Mouse (Mus musculus): ENCODE data around the gene Ndufb3. TPM values are rescaled to one million over a fixed set of nuclear protein-coding genes. Genes with fewer than 3 reads are reported as not detected.
"Not testable (repeated sequence)": the region's sequence is repeated elsewhere in the genome, so short reads cannot be mapped to it uniquely, and the experiment has no call there.

The Ndufb3 gene
- total RNA-seq, 2 experiments from 2014 or later: 239 to 247 TPM

DNA sequence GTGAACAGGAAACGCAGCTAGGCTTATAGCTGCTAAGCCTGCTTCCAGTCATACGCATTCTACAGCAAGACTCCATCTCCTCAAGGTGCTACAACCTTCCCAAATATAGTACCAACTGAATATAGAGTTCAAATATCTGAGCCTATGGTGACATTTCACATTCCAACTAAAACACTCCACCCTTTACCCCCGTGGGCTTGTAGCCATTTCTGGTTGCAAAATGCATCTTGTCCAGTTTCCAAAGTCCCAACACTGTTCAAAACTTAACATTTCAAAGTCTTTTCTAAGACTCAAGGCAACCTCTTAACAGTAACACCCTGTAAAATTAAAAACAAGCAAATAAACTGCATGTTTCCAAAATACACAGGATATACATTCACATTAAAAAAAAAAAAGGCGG lies 29.0 kb downstream of the Ndufb3 start:
- intact Hi-C loops (cut with DNase I): no loop called here
- DNase-seq: no peak

- no peak for DNase-seq
- intact Hi-C loops (cut with DNase I): no loop called here
Observed at GRCm38 (mm10) chr1:58616176-58616575, 30.0 kb downstream of the Ndufb3 start.

DNA sequence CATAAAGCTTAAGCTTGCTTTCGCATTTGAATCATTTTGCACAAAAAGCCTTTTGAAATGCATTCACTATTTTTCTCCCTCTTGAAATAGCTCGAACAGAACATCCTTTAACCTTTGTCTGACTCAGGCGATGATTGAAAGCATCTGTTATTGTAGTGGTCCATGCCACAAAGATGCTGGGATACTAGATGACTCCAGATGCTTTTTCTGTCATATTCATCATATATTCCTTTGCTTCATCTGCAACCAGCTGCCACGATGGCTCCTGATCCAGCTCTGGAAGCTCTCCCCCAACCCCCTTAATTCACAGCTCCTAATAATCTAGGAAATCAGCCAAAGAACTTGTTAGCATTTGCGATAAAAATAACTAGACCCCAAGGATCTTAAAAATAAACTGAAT lies 30.9 kb downstream of the Ndufb3 start:
- intact Hi-C loops (cut with DNase I): no loop called here
- DNase-seq: no peak

GRCm38 (mm10) chr1:58617978-58618668 lies 31.9 kb downstream of the Ndufb3 start:
- no peak for DNase-seq
- intact Hi-C loops (cut with DNase I): no loop called here

DNA sequence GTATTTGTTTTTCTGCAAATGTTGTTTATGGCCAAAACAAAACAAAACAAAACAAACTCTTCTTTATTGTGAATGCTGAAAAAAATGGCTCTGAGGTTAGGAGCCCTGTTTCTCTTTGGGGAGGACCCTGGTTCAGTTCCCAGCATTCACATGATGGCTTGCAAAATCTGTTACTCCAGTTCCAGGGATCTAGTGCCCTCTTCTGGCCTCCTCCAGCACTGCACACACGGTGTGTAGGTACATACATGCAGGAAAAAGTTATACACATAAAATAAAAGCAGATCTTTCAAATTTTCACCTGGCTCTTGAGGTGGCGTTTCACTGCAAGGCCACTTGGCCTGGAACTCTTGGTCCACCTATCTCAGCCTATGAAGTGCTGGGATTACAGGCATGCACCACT lies 32.6 kb downstream of the Ndufb3 start:
- DNase-seq: no peak
- intact Hi-C loops (cut with DNase I): no loop called here

GRCm38 (mm10) chr1:58621251-58621650 lies 35.1 kb downstream of the Ndufb3 start:
- intact Hi-C loops (cut with DNase I): no loop called here
- DNase-seq: peak in 1 of 2 experiments; percentile 29

DNA sequence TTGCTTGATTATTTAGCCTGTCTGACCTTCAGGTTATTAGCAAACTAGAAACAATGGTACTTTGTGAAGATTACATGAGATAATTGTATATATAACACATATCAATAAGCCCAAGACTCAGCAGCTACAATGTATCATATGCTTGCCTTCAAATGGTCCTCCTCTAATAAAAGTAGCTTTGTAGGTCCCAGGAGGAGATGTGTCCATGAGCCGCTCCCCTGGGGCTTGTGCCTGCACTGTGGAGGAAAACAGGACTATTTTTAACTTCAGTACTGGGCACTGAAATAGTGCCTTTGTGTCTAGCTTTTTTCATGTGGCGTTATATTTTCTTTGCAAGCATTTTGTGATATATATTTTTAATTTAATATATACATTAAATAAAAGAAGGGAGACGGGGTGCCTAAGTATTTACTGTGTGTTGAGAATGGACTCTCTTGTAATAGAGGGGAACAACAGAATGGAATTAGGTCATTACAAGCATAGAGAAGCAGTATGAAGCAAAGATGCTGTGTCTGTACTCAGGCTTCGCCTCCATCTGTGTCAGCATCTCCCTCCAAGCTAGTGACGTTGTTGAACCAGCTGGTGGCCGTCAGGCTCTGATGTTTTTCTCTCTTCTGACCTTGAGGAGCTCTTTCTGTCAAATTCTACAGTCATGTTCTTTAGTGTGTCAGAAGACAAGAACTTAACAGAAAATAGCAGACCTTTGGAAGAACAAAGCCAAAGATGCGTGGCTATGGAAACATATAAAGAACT lies 36.0 kb downstream of the Ndufb3 start:
- peak; percentile 13 to 24 for DNase-seq
- intact Hi-C loops (cut with DNase I): no loop called here

DNA sequence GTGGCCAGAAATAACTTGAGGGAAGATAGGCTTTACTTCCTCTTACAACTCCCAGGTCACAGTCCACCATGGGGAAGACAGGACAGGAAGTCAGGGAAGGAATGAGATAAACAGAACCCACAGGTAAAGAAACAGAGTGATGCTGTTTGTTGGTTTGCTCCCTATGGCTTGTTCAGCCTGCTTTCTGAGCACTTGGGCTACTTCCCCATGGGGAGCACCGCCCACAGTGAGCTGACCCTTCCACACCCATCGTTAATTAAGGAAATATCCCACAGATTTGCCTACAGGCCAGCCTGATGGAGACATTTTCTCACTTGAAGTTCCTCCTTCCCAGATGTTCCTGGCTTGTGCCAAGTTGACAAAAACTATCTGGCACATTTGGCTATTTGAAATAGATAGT lies 42.7 kb downstream of the Ndufb3 start:
- DNase-seq; intact Hi-C loops (cut with DNase I): not testable (repeated sequence)

Other genes starting within 250 kb of the Ndufb3 start
- gene Bzw1, start 193.5 kb upstream of the Ndufb3 start, total RNA-seq (2021): 10 to 100 TPM; 74.3 to 83.6 TPM
- gene Clk1, start 162.3 kb upstream of the Ndufb3 start, total RNA-seq (2021): 10 to 100 TPM; 80.3 to 95.1 TPM
- gene Nif3l1, start 141.2 kb upstream of the Ndufb3 start, total RNA-seq (2021): 10 to 100 TPM; 12.8 to 13.3 TPM
- gene Ppil3, start 140.9 kb upstream of the Ndufb3 start, total RNA-seq (2021): 10 to 100 TPM; 16.7 to 19.6 TPM
- gene Orc2, start 81.3 kb upstream of the Ndufb3 start, total RNA-seq (2021): 10 to 100 TPM in 1 of 2 experiments, 1 to 10 TPM in 1; 9.6 to 10.2 TPM
- gene Fam126b, start 61 bp upstream of the Ndufb3 start, total RNA-seq (2021): 10 to 100 TPM in 1 of 2 experiments, 1 to 10 TPM in 1; 10.0 to 10.4 TPM
- not detected for gene Als2cr12, start 109.6 kb downstream of the Ndufb3 start, total RNA-seq (2021)
- 10 to 100 TPM; 64.7 to 70.4 TPM for gene Cflar, start 125.1 kb downstream of the Ndufb3 start, total RNA-seq (2021)
- gene Casp8, start 209.0 kb downstream of the Ndufb3 start, total RNA-seq (2021): 10 to 100 TPM in 1 of 2 experiments, 1 to 10 TPM in 1; 9.1 to 11.1 TPM